Mouse (Mus musculus) liver, embryonic 16.5 days (tissue): Measurements from ENCODE around the gene Map2k6. TPM values are rescaled to one million over a fixed set of nuclear protein-coding genes. Genes with fewer than 3 reads are reported as not detected.

ENCODE experiments used
- ATAC-seq: fragments of 200-750 bp; cut with Nextera tagmentation; 2 replicates; pipeline ENCODE4 v1.8.0; 2017; ENCODE audit warnings: low read depth, mild to moderate bottlenecking, moderate number of reproducible peaks, moderate library complexity
- H3K27ac ChIP-seq: fragments of 300-500 bp; sonication (generic); 2 replicates; pipeline ENCODE4 v1.5.1; 2014; ENCODE audit warnings: mild to moderate bottlenecking, low read length
- H3K27me3 ChIP-seq: fragments of 300-500 bp; sonication (generic); 2 replicates; pipeline ENCODE4 v1.6.1; 2014; ENCODE audit warnings: low read depth, low read length, mixed read lengths; ENCODE audit not compliant: control insufficient read depth, insufficient read depth
- H3K36me3 ChIP-seq: fragments of 300-500 bp; sonication (generic); 2 replicates; pipeline ENCODE4 v1.6.1; 2014; ENCODE audit warnings: mild to moderate bottlenecking; ENCODE audit not compliant: control insufficient read depth, insufficient read depth
- H3K4me1 ChIP-seq: fragments of 300-500 bp; sonication (generic); 2 replicates; pipeline ENCODE4 v1.6.1; 2014; ENCODE audit warnings: low read depth, low read length, mixed read lengths; ENCODE audit not compliant: control insufficient read depth
- H3K4me2 ChIP-seq: fragments of 300-500 bp; sonication (generic); 2 replicates; pipeline ENCODE4 v1.6.1; 2014; ENCODE audit warnings: low read depth, low read length, mixed read lengths
- H3K4me3 ChIP-seq: fragments of 300-500 bp; sonication (generic); 2 replicates; pipeline ENCODE4 v1.5.1; 2014; ENCODE audit warnings: low read depth, mild to moderate bottlenecking, low read length
- H3K9ac ChIP-seq: fragments of 300-500 bp; sonication (generic); 2 replicates; pipeline ENCODE4 v1.6.1; 2014; ENCODE audit warnings: low read depth, low read length
- H3K9me3 ChIP-seq: fragments of 300-500 bp; sonication (generic); replicated peaks from 2 replicates; pipeline ENCODE4 v1.6.1; 2016; ENCODE audit warnings: low read length; ENCODE audit not compliant: control insufficient read depth
- WGBS: fragments of 180-500 bp; shearing (Covaris S2); extraction: QIAGEN DNeasy Blood & Tissue Kit; methylation state at CpG from one replicate; pipeline ENCODE4 v1.1.7; 2014; ENCODE audit not compliant: insufficient replicate concordance; 5-methylcytosine and 5-hydroxymethylcytosine counted together
- polyA plus RNA-seq: library from polyadenylated mRNA; unstranded; fragments of >200 nt; fragmentation: Nextera tagmentation; extraction: Ambion mirVana; gene quantifications from 2 replicates; pipeline ENCODE4 v1.2.1, GENCODE M21; 2015

The Map2k6 gene
- polyA plus RNA-seq, 1 experiment from 2014 or later, result 5.5 TPM

DNA sequence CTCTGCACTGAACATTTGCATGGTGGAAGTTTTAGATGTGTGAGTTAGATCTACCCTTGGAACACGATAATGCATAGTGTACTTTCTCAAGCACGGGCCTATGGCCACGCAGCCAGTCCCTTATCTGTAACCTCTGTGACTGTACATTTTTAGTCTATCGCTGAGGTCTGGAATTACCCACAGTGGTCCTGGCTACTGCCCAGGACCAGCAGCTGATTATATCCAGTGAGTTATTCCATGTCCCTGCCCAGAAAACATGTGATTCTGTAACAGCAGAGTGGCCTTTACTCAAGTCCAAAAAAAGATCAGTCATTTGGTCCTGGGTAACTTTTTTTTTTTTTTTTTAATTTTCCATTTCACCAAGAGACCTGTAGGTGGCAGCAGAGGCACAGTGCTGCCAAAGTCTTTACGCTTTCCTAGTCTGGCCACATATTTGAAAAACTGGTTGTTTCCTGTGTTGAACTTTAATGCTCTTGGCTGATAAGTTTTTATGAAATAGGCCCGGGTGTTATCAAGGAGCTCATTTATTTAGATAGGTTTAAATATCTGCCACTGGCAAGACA lies 99.8 kb downstream of the Map2k6 start:
- Histone ChIP-seq H3K4me2 (no peak overlapping the region), H3K36me3 (peaks cover 5% of the 10 kb centered on the region; the same call in 1 of the 2 replicates), H3K27me3 (no peaks in the 10 kb centered on the region), H3K27ac (no peak overlapping the region), H3K9me3 (no peaks in the 10 kb centered on the region), H3K4me3 (no peak overlapping the region), H3K9ac (no peak overlapping the region), H3K4me1 (peaks cover 2% of the 10 kb centered on the region; the same call in 1 of the 2 replicates)
- WGBS, result 20% methylated on average over 6 of the region's 6 CpGs
- peak; percentile 75 for ATAC-seq

DNA sequence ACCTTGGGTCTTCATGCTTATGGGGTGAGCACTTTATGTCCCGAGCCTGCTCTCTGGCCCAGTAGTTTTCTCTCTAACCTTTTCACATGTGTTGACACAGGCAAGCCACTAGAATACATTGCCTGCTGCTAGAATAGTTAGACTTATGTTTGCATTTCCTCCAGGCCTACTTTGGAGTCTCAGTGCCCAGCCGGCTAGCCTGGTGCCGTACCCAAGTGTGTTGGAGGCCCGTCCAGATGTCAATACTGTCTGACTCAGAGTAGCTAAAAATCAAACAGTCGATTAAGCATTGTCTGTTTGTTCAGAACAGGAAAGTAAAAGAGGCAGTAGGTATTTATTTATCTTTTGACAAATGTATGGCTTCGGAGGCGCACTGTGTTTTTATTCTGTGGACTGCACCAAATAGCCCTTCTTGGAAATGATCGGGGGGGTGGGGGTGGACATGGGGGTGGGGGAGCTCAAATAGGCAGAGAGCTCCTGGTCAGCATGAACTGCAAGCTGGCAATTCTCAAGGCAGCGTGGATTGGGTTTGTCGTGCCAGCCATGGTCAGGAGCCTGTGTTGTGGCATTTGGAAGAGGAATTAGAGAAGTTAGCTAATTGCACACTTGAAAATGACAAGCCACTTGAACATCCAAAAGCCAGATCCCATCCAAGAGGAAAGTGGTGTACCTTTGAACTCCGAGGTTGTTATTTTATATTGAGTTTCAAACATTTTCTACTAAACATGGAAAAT lies 104.2 kb downstream of the Map2k6 start:
- Histone ChIP-seq H3K4me2 (no peak overlapping the region), H3K27ac (no peak overlapping the region), H3K9ac (no peak overlapping the region), H3K4me1 (peaks cover 2% of the 10 kb centered on the region; the same call in 1 of the 2 replicates), H3K27me3 (no peaks in the 10 kb centered on the region), H3K9me3 (no peaks in the 10 kb centered on the region), H3K36me3 (peaks cover 11% of the 10 kb centered on the region), H3K4me3 (no peak overlapping the region)
- no peak for ATAC-seq
- 69% methylated on average over 11 of the region's 11 CpGs for WGBS

DNA sequence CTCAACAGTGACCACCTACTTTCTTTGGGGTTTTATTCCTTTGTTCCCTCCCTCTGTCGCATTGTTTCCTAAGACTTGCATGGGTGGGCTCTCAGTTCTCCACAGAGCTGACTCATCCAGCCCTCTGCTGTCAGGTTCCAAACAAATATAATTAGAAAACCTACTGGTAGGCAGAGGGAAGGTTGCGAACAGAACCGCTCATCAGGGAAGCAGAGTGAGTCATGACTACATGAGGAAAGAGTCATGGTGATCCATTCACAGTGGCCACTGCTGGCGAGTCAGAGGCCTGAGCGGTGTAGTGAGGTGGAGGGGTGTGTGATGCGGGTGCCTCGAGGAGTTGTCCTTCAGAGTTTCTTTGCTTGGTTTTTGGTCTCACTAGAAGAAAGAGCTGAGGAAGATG lies 112.5 kb downstream of the Map2k6 start:
- Histone ChIP-seq H3K27ac (no peak overlapping the region), H3K4me2 (no peak overlapping the region), H3K27me3 (no peaks in the 10 kb centered on the region), H3K4me3 (no peak overlapping the region), H3K36me3 (peaks cover 10% of the 10 kb centered on the region; the same call in 1 of the 2 replicates), H3K9me3 (no peaks in the 10 kb centered on the region), H3K4me1 (no peaks in the 10 kb centered on the region), H3K9ac (no peak overlapping the region)
- WGBS, result 81% methylated on average over 7 of the region's 7 CpGs
- no peak for ATAC-seq

DNA sequence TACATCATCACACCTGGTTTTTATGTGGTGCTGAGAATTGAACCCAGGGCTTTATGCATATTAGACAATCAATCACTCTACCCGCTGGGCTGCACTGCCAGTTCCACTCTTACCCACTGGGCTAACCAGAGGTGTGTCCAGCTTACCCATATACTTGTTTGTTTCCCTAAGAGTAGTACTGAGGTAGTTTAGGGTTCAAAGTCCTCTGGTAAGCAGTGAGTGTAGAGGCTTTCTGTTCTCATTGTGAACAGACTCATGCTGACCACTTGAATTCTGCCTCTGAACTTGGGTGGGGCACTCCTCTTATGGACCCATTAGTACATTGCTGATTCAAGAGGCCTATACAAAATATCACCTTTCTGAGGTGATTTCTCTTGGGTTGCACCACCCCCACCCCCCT lies 119.7 kb downstream of the Map2k6 start:
- Histone ChIP-seq H3K27me3 (no peaks in the 10 kb centered on the region), H3K27ac (no peak overlapping the region), H3K4me2 (no peak overlapping the region), H3K36me3 (no peaks in the 10 kb centered on the region), H3K4me1 (no peaks in the 10 kb centered on the region), H3K9ac (no peak overlapping the region), H3K9me3 (no peaks in the 10 kb centered on the region), H3K4me3 (no peak overlapping the region)
- 72% methylated on average over 1 of the region's 1 CpGs for WGBS
- no peak for ATAC-seq

DNA sequence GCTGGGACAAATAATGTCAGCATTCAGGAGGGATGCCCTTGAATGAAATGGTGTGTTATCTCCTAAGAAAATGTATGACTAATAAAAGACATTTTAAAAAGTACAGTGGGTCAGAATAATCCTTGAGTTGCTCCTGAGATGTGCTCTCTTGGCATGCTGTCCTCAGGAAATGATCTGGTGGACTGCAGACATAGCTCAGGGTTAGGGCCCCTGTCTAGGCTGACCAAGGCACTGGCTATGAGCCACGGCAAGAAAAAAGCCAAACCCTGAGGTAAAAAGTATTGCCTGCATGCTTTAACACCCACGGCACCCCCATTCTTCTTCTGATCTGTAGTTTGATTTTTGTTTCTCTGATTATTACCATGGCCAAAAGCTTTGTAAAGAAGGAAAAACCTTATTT lies 124.0 kb downstream of the Map2k6 start:
- Histone ChIP-seq H3K4me1 (no peaks in the 10 kb centered on the region), H3K27me3 (no peaks in the 10 kb centered on the region), H3K9me3 (no peaks in the 10 kb centered on the region), H3K36me3 (no peaks in the 10 kb centered on the region), H3K4me2 (no peak overlapping the region), H3K9ac (no peak overlapping the region), H3K4me3 (no peak overlapping the region), H3K27ac (no peak overlapping the region)
- WGBS, result 60% methylated on average over 2 of the region's 2 CpGs
- ATAC-seq, result no peak

DNA sequence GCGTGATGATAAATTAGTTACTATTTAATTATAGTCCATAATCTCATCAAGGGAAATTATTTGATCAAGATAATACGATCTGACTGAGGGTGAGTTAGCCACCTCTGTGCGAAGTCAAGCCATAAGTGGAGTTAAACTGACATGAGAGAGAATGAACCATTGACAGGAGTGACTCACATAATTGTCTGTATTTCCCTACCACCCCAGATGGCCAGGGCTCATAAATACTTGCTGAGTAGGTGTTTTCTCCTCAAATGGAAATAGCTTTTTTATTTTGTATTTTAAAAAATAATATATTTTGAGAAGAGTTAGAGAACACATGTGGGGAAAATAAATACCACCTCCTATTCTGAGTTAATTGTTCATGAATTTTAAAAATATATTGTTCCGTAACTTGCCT lies 127.2 kb downstream of the Map2k6 start:
- Histone ChIP-seq H3K4me2 (no peak overlapping the region), H3K27ac (no peak overlapping the region), H3K36me3 (no peaks in the 10 kb centered on the region), H3K27me3 (no peaks in the 10 kb centered on the region), H3K4me3 (no peak overlapping the region), H3K9me3 (no peaks in the 10 kb centered on the region), H3K9ac (no peak overlapping the region), H3K4me1 (no peaks in the 10 kb centered on the region)
- no peak for ATAC-seq
- 71% methylated on average over 4 of the region's 4 CpGs for WGBS

DNA sequence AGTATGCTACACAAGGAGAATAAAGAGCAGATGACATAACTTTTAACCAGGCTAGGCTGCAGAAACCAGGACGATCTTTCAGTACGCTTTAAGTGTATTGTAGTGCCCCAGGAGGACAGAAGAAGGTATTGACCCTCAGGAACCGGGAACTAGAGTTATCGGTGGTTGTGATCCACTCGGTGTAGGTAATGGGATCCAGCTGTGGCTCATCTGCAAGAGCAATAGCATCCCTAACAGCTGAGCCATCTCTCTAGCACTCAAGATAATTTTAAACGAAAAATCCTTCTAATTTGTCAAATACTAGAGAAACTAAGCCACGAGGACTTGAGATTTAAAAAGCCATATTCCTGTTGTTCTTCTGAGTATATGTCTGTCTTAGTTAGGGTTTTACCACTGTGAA lies 132.2 kb downstream of the Map2k6 start:
- Histone ChIP-seq H3K36me3 (no peaks in the 10 kb centered on the region), H3K4me1 (no peaks in the 10 kb centered on the region), H3K9ac (no peak overlapping the region), H3K4me2 (no peak overlapping the region), H3K27ac (no peak overlapping the region), H3K4me3 (no peak overlapping the region), H3K9me3 (no peaks in the 10 kb centered on the region), H3K27me3 (no peaks in the 10 kb centered on the region)
- 61% methylated on average over 7 of the region's 7 CpGs for WGBS
- no peak for ATAC-seq

DNA sequence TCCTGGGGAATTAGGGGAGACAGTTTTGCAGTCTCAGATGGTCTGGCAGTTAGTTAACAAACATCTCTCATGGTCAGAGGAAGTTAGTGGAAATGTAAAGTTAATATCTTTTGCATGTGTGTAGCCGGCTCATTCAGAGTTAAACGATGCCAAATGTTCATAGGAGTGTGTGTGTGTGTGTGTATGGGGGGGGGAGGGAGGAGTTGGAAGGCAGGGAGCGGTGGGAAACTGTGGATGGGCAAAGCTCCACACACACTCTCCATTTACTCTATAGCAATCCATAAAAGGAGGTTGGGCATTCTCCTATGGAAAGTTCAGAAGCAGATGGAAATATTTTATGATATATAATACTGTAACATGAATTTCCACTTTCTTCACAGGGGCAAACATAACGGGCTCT lies 135.9 kb downstream of the Map2k6 start:
- Histone ChIP-seq H3K9me3 (no peaks in the 10 kb centered on the region), H3K27me3 (no peaks in the 10 kb centered on the region), H3K9ac (no peak overlapping the region), H3K36me3 (no peaks in the 10 kb centered on the region), H3K27ac (no peak overlapping the region), H3K4me3 (no peak overlapping the region), H3K4me2 (no peak overlapping the region), H3K4me1 (no peaks in the 10 kb centered on the region)
- ATAC-seq, result no peak
- 59% methylated on average over 4 of the region's 4 CpGs for WGBS

DNA sequence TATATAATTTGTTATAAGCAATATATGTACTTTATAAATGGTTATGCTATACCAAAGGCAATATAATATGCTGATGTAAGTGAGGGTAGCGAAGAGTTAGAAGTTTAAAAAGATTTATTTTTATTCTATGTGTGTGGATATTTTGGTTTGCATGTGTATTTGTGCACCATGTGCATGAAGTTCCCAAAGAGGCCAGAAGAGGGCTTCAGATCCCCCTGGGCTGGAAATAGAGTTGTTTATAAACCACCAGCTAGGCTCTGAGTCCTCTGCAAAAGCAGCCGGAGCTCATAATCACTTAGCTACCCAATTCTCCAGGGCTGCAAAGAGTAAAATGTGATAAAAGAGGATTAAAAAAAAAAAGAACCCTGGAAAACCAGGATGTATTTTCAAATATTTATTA lies 137.6 kb downstream of the Map2k6 start:
- H3K27ac ChIP-seq, result no peak overlapping the region

More for the DNA sequence above, 137.6 kb downstream of the Map2k6 start:
- Histone ChIP-seq H3K4me3 (no peak overlapping the region), H3K9ac (no peak overlapping the region), H3K4me1 (no peaks in the 10 kb centered on the region), H3K4me2 (no peak overlapping the region), H3K27me3 (no peaks in the 10 kb centered on the region), H3K36me3 (no peaks in the 10 kb centered on the region), H3K9me3 (no peaks in the 10 kb centered on the region)
- ATAC-seq, result no peak
- WGBS, result 78% methylated on average over 2 of the region's 2 CpGs
